In genomic region chr10:83320396-83320795, GRCm38 (mm10) we compare ENCODE assay signal across 25 mouse cellular contexts. TPM values are rescaled to one million over a fixed set of nuclear protein-coding genes. Genes with fewer than 3 reads are reported as not detected.
"Had no signal": no experiment of that assay in that cellular context is flagged by ENCODE, and none has a peak within 500 bp of the region (broad histone marks: within the 10 kb centered on the region; RNA-seq: fewer than 3 reads in every experiment).

No protein-coding gene starts in this region.

- H3K36me3 ChIP-seq: heart, embryonic 10.5 days; heart, embryonic 12.5 days; hindbrain, embryonic 10.5 days; hindbrain, embryonic 12.5 days; limb, embryonic 13.5 days; limb, embryonic 15.5 days; liver, embryonic 12.5 days had no signal

- H3K27ac ChIP-seq: gastrocnemius, adult 2 months; heart, embryonic 10.5 days; hindbrain, embryonic 10.5 days; hindbrain, embryonic 12.5 days; hindbrain, embryonic 14.5 days; left cerebral cortex, adult 2 months; limb, embryonic 13.5 days; limb, embryonic 15.5 days; liver, embryonic 12.5 days; liver, embryonic 14.5 days had no signal

- H3K4me3 ChIP-seq: gastrocnemius, adult 2 months; heart, embryonic 10.5 days; heart, embryonic 12.5 days; hindbrain, embryonic 10.5 days; hindbrain, embryonic 12.5 days; left cerebral cortex, adult 2 months; limb, embryonic 13.5 days; limb, embryonic 15.5 days; liver, embryonic 12.5 days had no signal

- H3K27me3 ChIP-seq: heart, embryonic 12.5 days; hindbrain, embryonic 12.5 days; limb, embryonic 13.5 days; limb, embryonic 15.5 days; liver, embryonic 12.5 days had no signal

- H3K9ac ChIP-seq: heart, embryonic 12.5 days; hindbrain, embryonic 12.5 days; hindbrain, embryonic 14.5 days; limb, embryonic 13.5 days; limb, embryonic 15.5 days; liver, embryonic 12.5 days; liver, embryonic 14.5 days had no signal

- H3K4me1 ChIP-seq: hindbrain, embryonic 10.5 days; hindbrain, embryonic 12.5 days; limb, embryonic 13.5 days; limb, embryonic 15.5 days; liver, embryonic 12.5 days had no signal

- H3K9me3 ChIP-seq: heart, embryonic 10.5 days; heart, embryonic 12.5 days; hindbrain, embryonic 10.5 days; hindbrain, embryonic 12.5 days; limb, embryonic 13.5 days; limb, embryonic 15.5 days; liver, embryonic 12.5 days had no signal

- DNase-seq: gastrocnemius, adult 2 months; gastrocnemius, postnatal 10 days; gastrocnemius, postnatal 25 days; heart, adult 18-20 months; heart, postnatal 10 days; heart, postnatal 4 days; kidney, adult 11 months; kidney, adult 8-10 months; kidney, postnatal 10 days; kidney, postnatal 25 days; kidney, postnatal 4 days; left cerebral cortex, postnatal 4 days had no signal

- H3K4me2 ChIP-seq: heart, embryonic 12.5 days; hindbrain, embryonic 12.5 days; hindbrain, embryonic 14.5 days; limb, embryonic 13.5 days; limb, embryonic 15.5 days; liver, embryonic 12.5 days had no signal

- ATAC-seq: hindbrain, embryonic 16.5 days; intestine, embryonic 16.5 days; liver, embryonic 12.5 days had no signal

RNA-seq across cellular contexts. Expression of gene Slc41a2, which starts 17.3 kb away (rescaled TPM):
- total RNA-seq: granulocyte monocyte progenitor cell, adult 5-6 weeks had no signal
